In the genomic region with DNA sequence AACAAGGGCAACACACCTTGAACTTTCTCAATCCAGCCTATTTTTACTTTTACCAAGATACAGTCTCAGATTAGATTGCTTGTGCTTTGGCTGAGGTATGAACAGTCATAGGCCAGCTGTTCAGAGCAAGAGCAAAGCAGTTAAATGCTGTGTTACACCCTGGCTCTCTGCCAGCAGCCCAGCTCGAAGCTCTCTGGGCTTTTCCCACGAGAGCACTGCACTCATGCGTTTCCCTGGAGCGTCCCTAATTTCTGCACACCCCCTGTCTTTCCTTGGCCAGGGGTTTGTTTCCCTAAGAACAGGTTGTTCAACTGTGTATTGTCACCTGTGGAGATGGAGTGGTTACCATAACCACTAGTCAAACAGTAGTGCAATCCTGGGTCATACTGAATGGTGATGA, we compare ENCODE assay signal across 8 mouse cellular contexts.
DNase-seq lines count a peak whose midpoint lies in the region; ATAC-seq and TF ChIP-seq lines count a peak whose summit lies in the region.

No protein-coding gene starts in this region.

- H3K27me3 ChIP-seq in stomach, embryonic 16.5 days (ENCODE audit: control insufficient read depth, insufficient read depth, low read length): no peaks in the 10 kb centered on the region

- intact Hi-C loops in gastrocnemius, adult 2 months (cut with DNase I): no loop called here
- intact Hi-C loops in left cerebral cortex, postnatal 4 days (cut with DNase I): no loop called here

- TF ChIP-seq CTCF in gastrocnemius, adult 2 months (IDR thresholded peaks at IDR 0.05): no peak
- no peak for TF ChIP-seq CTCF in layer of hippocampus, adult 2 months (conservative IDR thresholded peaks at IDR 0.05)

- H3K4me1 ChIP-seq in stomach, embryonic 16.5 days (ENCODE audit: control insufficient read depth, insufficient read depth, low read length): no peaks in the 10 kb centered on the region

- no peak overlapping the region for H3K4me3 ChIP-seq in gastrocnemius, adult 2 months
- no peak overlapping the region for H3K4me3 ChIP-seq in stomach, embryonic 16.5 days (replicated peaks; ENCODE audit: low read length)
- H3K4me3 ChIP-seq in layer of hippocampus, adult 2 months: no peak overlapping the region

- no peaks in the 10 kb centered on the region for H3K36me3 ChIP-seq in stomach, embryonic 16.5 days (ENCODE audit: control insufficient read depth, insufficient read depth, low read length)

- H3K27ac ChIP-seq in gastrocnemius, adult 2 months: no peak overlapping the region
- no peak overlapping the region for H3K27ac ChIP-seq in stomach, embryonic 16.5 days (ENCODE audit: low read length)
- no peak overlapping the region for H3K27ac ChIP-seq in layer of hippocampus, adult 2 months

- DNase-seq in gastrocnemius, adult 2 months: peak; percentile 22
- no peak for DNase-seq in gastrocnemius, postnatal 25 days
- peak; percentile 3 for DNase-seq in ovary, postnatal 10 days (ENCODE audit: low spot score)
- no peak for DNase-seq in ovary, adult 18-20 months (ENCODE audit: low spot score)
- peak; percentile 16 for DNase-seq in left cerebral cortex, postnatal 4 days
- no peak for DNase-seq in layer of hippocampus, adult 2 months (ENCODE audit: low spot score in 2 of 2)

- H3K9me3 ChIP-seq in stomach, embryonic 16.5 days (replicated peaks; ENCODE audit: control insufficient read depth, low read length): no peaks in the 10 kb centered on the region

- H3K4me2 ChIP-seq in stomach, embryonic 16.5 days (ENCODE audit: low read depth, low read length): no peak overlapping the region

- ATAC-seq in stomach, embryonic 16.5 days (ENCODE audit: insufficient read depth, low FRiP score): peak; percentile 72; the same call in 1 of the 2 replicates
- no peak for ATAC-seq in megakaryocyte progenitor cell, adult 5-6 weeks (replicated peaks; ENCODE audit: poor library complexity)

- no peak overlapping the region for H3K9ac ChIP-seq in stomach, embryonic 16.5 days (ENCODE audit: low read length)

- 6% methylated on average over 4 of the region's 4 CpGs for WGBS in stomach, embryonic 16.5 days

Comparison
In these comparisons a context has a peak if more than half of its experiments do, and no peak if none do; other contexts are left out.
1. DNase-seq: peak in gastrocnemius, adult 2 months (single experiment), ovary, postnatal 10 days (single experiment) and left cerebral cortex, postnatal 4 days (single experiment); none in gastrocnemius, postnatal 25 days (single experiment), ovary, adult 18-20 months (single experiment) and layer of hippocampus, adult 2 months (0 of 2).